35 mouse cellular contexts compared by ENCODE assay signal in the genomic region with DNA sequence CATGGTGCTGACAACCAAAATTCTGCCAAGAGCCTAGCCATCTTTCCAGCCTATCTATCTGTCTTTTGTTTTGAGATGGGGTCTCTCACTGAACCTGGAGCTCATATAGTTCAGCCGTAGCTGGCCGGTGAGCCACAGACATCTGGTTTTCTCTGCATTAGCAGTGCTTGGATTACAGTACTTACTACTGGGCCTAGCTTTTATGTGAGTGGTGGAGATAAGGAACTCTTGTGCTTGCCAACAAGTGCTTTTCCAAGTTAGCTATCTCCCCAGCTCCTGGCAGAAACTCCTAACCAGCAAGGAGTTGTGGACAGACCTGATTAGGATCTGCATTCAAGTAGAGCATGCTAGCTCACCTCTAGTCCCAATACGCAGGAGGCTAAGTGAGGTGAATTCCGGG.
"Had no signal": no experiment of that assay in that cellular context is flagged by ENCODE, and none has a peak within 500 bp of the region (broad histone marks: within the 10 kb centered on the region; RNA-seq: fewer than 3 reads in every experiment).

No protein-coding gene starts in this region.

- H3K9me3 ChIP-seq: heart, embryonic 10.5 days; heart, embryonic 12.5 days; heart, embryonic 13.5 days; heart, embryonic 15.5 days; hindbrain, embryonic 12.5 days; hindbrain, embryonic 13.5 days; hindbrain, embryonic 15.5 days; intestine, embryonic 15.5 days had no signal

- H3K27ac ChIP-seq: heart, embryonic 10.5 days; heart, embryonic 13.5 days; heart, embryonic 15.5 days; hindbrain, embryonic 10.5 days; hindbrain, embryonic 12.5 days; hindbrain, embryonic 13.5 days; hindbrain, embryonic 14.5 days; hindbrain, embryonic 15.5 days; hindbrain, postnatal 0 days; intestine, embryonic 15.5 days; kidney, embryonic 15.5 days; kidney, postnatal 0 days; layer of hippocampus, adult 2 months had no signal

- DNase-seq: heart, postnatal 10 days; heart, postnatal 14 days; heart, postnatal 36 days; heart, postnatal 4 days; kidney, adult 11 months; kidney, adult 18-20 months; kidney, adult 2 months; kidney, adult 8-10 months; kidney, adult 9 months; kidney, postnatal 10 days; kidney, postnatal 14 days; kidney, postnatal 25 days; kidney, postnatal 36 days; kidney, postnatal 4 days; layer of hippocampus, adult 9-11 months; layer of hippocampus, postnatal 36 days had no signal

- H3K9ac ChIP-seq: heart, embryonic 12.5 days; heart, embryonic 13.5 days; heart, embryonic 15.5 days; hindbrain, embryonic 12.5 days; hindbrain, embryonic 13.5 days; hindbrain, embryonic 14.5 days; hindbrain, embryonic 15.5 days; intestine, embryonic 15.5 days; kidney, embryonic 15.5 days had no signal

- H3K27me3 ChIP-seq: heart, embryonic 12.5 days; heart, embryonic 13.5 days; heart, embryonic 15.5 days; hindbrain, embryonic 12.5 days; hindbrain, embryonic 13.5 days; hindbrain, embryonic 15.5 days; intestine, embryonic 15.5 days; kidney, embryonic 15.5 days had no signal

- H3K4me3 ChIP-seq: heart, embryonic 10.5 days; heart, embryonic 12.5 days; heart, embryonic 13.5 days; heart, embryonic 15.5 days; hindbrain, embryonic 10.5 days; hindbrain, embryonic 12.5 days; hindbrain, embryonic 13.5 days; hindbrain, embryonic 15.5 days; intestine, embryonic 15.5 days; kidney, embryonic 15.5 days; layer of hippocampus, adult 2 months had no signal

- H3K4me1 ChIP-seq: heart, embryonic 10.5 days; heart, embryonic 15.5 days; hindbrain, embryonic 10.5 days; hindbrain, embryonic 12.5 days; hindbrain, embryonic 13.5 days; hindbrain, embryonic 15.5 days; intestine, embryonic 15.5 days; kidney, embryonic 15.5 days had no signal

- H3K4me2 ChIP-seq: heart, embryonic 11.5 days; heart, embryonic 12.5 days; heart, embryonic 13.5 days; heart, embryonic 15.5 days; hindbrain, embryonic 12.5 days; hindbrain, embryonic 13.5 days; hindbrain, embryonic 14.5 days; hindbrain, embryonic 15.5 days; intestine, embryonic 15.5 days; kidney, embryonic 15.5 days had no signal

- ATAC-seq: hindbrain, embryonic 16.5 days; hindbrain, postnatal 0 days; inflammation-experienced regulatory T-cells, adult 6 months; intestine, embryonic 15.5 days; intestine, embryonic 16.5 days; intestine, postnatal 0 days had no signal
